26 mouse cellular contexts compared by ENCODE assay signal in genomic region chr3:79210243-79210642, GRCm38 (mm10).
A peak's percentile ranks its signal among the peaks of the same experiment; 100 is the strongest.
DNase-seq lines count a peak whose midpoint lies in the region; ATAC-seq lines count a peak whose summit lies in the region.
"Had no signal": no experiment of that assay in that cellular context is flagged by ENCODE, and none has a peak within 500 bp of the region (broad histone marks: within the 10 kb centered on the region; RNA-seq: fewer than 3 reads in every experiment).

No protein-coding gene starts in this region.

- no peaks in the 10 kb centered on the region for H3K9me3 ChIP-seq in heart, embryonic 10.5 days
- no peaks in the 10 kb centered on the region for H3K9me3 ChIP-seq in hindbrain, embryonic 11.5 days (ENCODE audit: control insufficient read depth, low read length)
- no peaks in the 10 kb centered on the region for H3K9me3 ChIP-seq in neural tube, embryonic 15.5 days (replicated peaks)
- H3K9me3 ChIP-seq: forebrain, embryonic 13.5 days; hindbrain, embryonic 10.5 days; limb, embryonic 12.5 days; liver, embryonic 15.5 days; neural tube, embryonic 12.5 days had no signal

- DNase-seq in heart, embryonic 10.5 days (ENCODE audit: low spot score) = peak; percentile 9
- DNase-seq in heart, postnatal 10 days = no peak
- DNase-seq in CD4-positive helper T cell, adult 2 months (ENCODE audit: low read depth, low spot score) = peak; percentile 43
- peak; percentile 36 for DNase-seq in splenic B cell, adult 2 months (ENCODE audit: low read depth, low spot score)
- no peak for DNase-seq in hindbrain, embryonic 11.5 days (ENCODE audit: low spot score)
- DNase-seq: adrenal gland, postnatal 14 days; cerebellum, adult 11-12 months; cerebellum, postnatal 10 days; gastrocnemius, postnatal 36 days; kidney, adult 9 months; kidney, postnatal 10 days; lung, embryonic 14.5 days; lung, postnatal 14 days had no signal

- peak; percentile 79 for ATAC-seq in granulocyte monocyte progenitor cell, adult 5-6 weeks (replicated peaks; ENCODE audit: poor library complexity, severe bottlenecking)
- ATAC-seq in hindbrain, embryonic 11.5 days (ENCODE audit: low FRiP score) = no peak
- no peak for ATAC-seq in neural tube, embryonic 15.5 days (ENCODE audit: low FRiP score)
- ATAC-seq: forebrain, embryonic 13.5 days; intestine, embryonic 16.5 days; midbrain, embryonic 16.5 days; Patski had no signal

- H3K4me3 ChIP-seq in heart, embryonic 10.5 days = no peak overlapping the region
- H3K4me3 ChIP-seq in hindbrain, embryonic 11.5 days (ENCODE audit: low read depth, low read length) = no peak overlapping the region
- no peak overlapping the region for H3K4me3 ChIP-seq in neural tube, embryonic 15.5 days (replicated peaks)
- H3K4me3 ChIP-seq: erythroblast, embryonic 14.5 days; forebrain, embryonic 13.5 days; hindbrain, embryonic 10.5 days; limb, embryonic 12.5 days; liver, embryonic 15.5 days; neural tube, embryonic 12.5 days had no signal

- WGBS in heart, embryonic 10.5 days = 75% methylated on average over 5 of the region's 5 CpGs
- 82% methylated on average over 5 of the region's 5 CpGs for WGBS in hindbrain, embryonic 11.5 days
- WGBS in neural tube, embryonic 15.5 days = 85% methylated on average over 5 of the region's 5 CpGs

- 0 out of 2 replicates have a peak, but pooled peaks cover 8% of the 10 kb centered on the region for H3K36me3 ChIP-seq in heart, embryonic 10.5 days
- no peaks in the 10 kb centered on the region for H3K36me3 ChIP-seq in splenic B cell, adult 2 months (ENCODE audit: control insufficient read depth, insufficient read depth, low read length, poor library complexity, severe bottlenecking)
- H3K36me3 ChIP-seq in hindbrain, embryonic 11.5 days (ENCODE audit: control insufficient read depth, insufficient read depth, low read length) = no peaks in the 10 kb centered on the region
- H3K36me3 ChIP-seq in neural tube, embryonic 15.5 days = no peaks in the 10 kb centered on the region
- H3K36me3 ChIP-seq: liver, embryonic 15.5 days; neural tube, embryonic 12.5 days had no signal

- intact Hi-C loops in heart, postnatal 10 days (cut with DNase I) = no loop called here

- no peak overlapping the region for H3K9ac ChIP-seq in hindbrain, embryonic 11.5 days (ENCODE audit: low read depth, low read length)
- no peak overlapping the region for H3K9ac ChIP-seq in neural tube, embryonic 15.5 days (replicated peaks)
- H3K9ac ChIP-seq: forebrain, embryonic 13.5 days; limb, embryonic 12.5 days; liver, embryonic 15.5 days; lung, embryonic 14.5 days; neural tube, embryonic 12.5 days had no signal

- no peaks in the 10 kb centered on the region for H3K27me3 ChIP-seq in heart, embryonic 10.5 days (ENCODE audit: insufficient read depth, poor library complexity, severe bottlenecking)
- no peaks in the 10 kb centered on the region for H3K27me3 ChIP-seq in splenic B cell, adult 2 months (ENCODE audit: control insufficient read depth, insufficient read depth, low read length, poor library complexity, severe bottlenecking)
- H3K27me3 ChIP-seq in hindbrain, embryonic 11.5 days (ENCODE audit: control insufficient read depth, insufficient read depth, low read length) = no peaks in the 10 kb centered on the region
- H3K27me3 ChIP-seq in neural tube, embryonic 15.5 days (replicated peaks) = no peaks in the 10 kb centered on the region
- H3K27me3 ChIP-seq: forebrain, embryonic 13.5 days; limb, embryonic 12.5 days; liver, embryonic 15.5 days; neural tube, embryonic 12.5 days; Patski had no signal

- H3K27ac ChIP-seq in heart, embryonic 10.5 days = no peak overlapping the region
- no peak overlapping the region for H3K27ac ChIP-seq in hindbrain, embryonic 11.5 days (ENCODE audit: low read depth, low read length)
- H3K27ac ChIP-seq in neural tube, embryonic 15.5 days (replicated peaks) = no peak overlapping the region
- H3K27ac ChIP-seq: forebrain, embryonic 13.5 days; hindbrain, embryonic 10.5 days; limb, embryonic 12.5 days; liver, embryonic 15.5 days; neural tube, embryonic 12.5 days had no signal

- no peak overlapping the region for H3K4me2 ChIP-seq in hindbrain, embryonic 11.5 days (replicated peaks; ENCODE audit: low read depth, low read length)
- H3K4me2 ChIP-seq in neural tube, embryonic 15.5 days = no peak overlapping the region
- H3K4me2 ChIP-seq: forebrain, embryonic 13.5 days; heart, embryonic 11.5 days; limb, embryonic 12.5 days; liver, embryonic 15.5 days; lung, embryonic 14.5 days; midbrain, embryonic 11.5 days; neural tube, embryonic 12.5 days had no signal

- H3K4me1 ChIP-seq in heart, embryonic 10.5 days = peaks cover 1% of the 10 kb centered on the region; the same call in 1 of the 2 replicates
- no peaks in the 10 kb centered on the region for H3K4me1 ChIP-seq in hindbrain, embryonic 11.5 days (replicated peaks; ENCODE audit: control insufficient read depth, insufficient read depth, low read length)
- H3K4me1 ChIP-seq in neural tube, embryonic 15.5 days = 0 out of 2 replicates have a peak, but pooled peaks cover 1% of the 10 kb centered on the region
- H3K4me1 ChIP-seq: liver, embryonic 15.5 days; neural tube, embryonic 12.5 days had no signal

Comparison
In these comparisons a context has a peak if more than half of its experiments do, and no peak if none do; other contexts are left out.
1. DNase-seq: peak in heart, embryonic 10.5 days (single experiment), CD4-positive helper T cell, adult 2 months (single experiment) and splenic B cell, adult 2 months (single experiment); none in heart, postnatal 10 days (0 of 2) and hindbrain, embryonic 11.5 days (single experiment).